Comparison of ENCODE assay signal across 8 mouse cellular contexts in the genomic region with DNA sequence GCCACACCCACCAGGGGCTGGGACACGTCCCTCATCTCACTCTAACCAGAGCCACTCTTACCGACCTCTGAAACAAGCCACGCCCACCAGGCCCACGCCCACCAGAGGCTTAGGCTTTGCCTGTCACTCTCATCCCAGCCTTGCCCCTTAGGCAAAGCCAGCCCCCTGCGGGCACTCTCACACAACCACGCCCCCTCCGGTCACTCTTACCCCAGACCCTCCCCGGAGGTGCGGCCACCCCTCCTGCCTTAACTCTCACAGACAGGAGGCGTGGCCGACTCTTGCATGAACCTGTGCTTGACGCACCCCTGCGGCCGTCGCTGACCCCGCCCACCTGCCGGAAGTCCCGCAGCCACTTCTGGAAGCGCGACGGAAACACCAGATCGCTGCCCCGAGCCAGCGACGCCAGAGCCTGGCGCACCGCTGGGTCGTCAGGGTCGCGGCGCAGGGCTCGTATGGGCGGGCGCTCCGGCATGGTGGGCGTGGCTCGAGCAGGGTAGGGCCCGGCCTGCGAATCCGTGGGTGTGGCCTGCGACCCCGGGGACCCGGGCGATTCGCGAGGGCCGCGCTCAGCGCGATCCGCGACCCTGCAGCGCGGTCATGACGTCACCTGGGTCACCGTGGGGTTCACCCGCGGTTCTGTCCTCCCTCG. TPM values are rescaled to one million over a fixed set of nuclear protein-coding genes. Genes with fewer than 3 reads are reported as not detected.
A peak's percentile ranks its signal among the peaks of the same experiment; 100 is the strongest.
DNase-seq lines count a peak whose midpoint lies in the region; ATAC-seq lines count a peak whose summit lies in the region.

No protein-coding gene starts in this region.

- ATAC-seq in inflammation-experienced regulatory T-cells, adult 6 months, result peak; percentile 38
- ATAC-seq in megakaryocyte-erythroid progenitor cell, adult 5-6 weeks (replicated peaks; ENCODE audit: low FRiP score, low TSS enrichment, poor library complexity, severe bottlenecking), result peak; percentile 60

- peak; percentile 96 for DNase-seq in adipocyte (ENCODE audit: low spot score)
- peak; percentile 97 for DNase-seq in embryo, embryonic 10 days (ENCODE audit: low spot score)
- peak; percentile 94 for DNase-seq in gastrocnemius, postnatal 10 days
- peak; percentile 93 to 99 for DNase-seq in left cerebral cortex, postnatal 10 days (ENCODE audit: extremely low spot score in 1 of 2, low spot score in 2 of 2)
- peak; percentile 91 for DNase-seq in right cerebral cortex, postnatal 25 days
- peak; percentile 99 for DNase-seq in yolk sac, embryonic 10.5 days (ENCODE audit: low spot score)

- intact Hi-C loops in left cerebral cortex, postnatal 10 days (cut with DNase I), result loop anchor here (5.0 kb wide), 1 partner anchor 49 kb away; no protein-coding TSS in a partner anchor

RNA-seq across cellular contexts. Expression of a gene that starts 53.7 kb away (rescaled TPM):
- 10 to 100 TPM; 90.6 to 95.7 TPM for total RNA-seq in gastrocnemius, postnatal 10 days (2021)
- polyA plus RNA-seq in inflammation-experienced regulatory T-cells, adult 6 months (2017; shearing (Covaris generic)), result 10 to 100 TPM; 12.6 to 23.4 (median 13.9) TPM
- 100 to 1,000 TPM; 106 to 120 TPM for total RNA-seq in left cerebral cortex, postnatal 10 days (2021)
- total RNA-seq in megakaryocyte-erythroid progenitor cell, adult 5-6 weeks (2014; fragmentation: Nextera tagmentation), result 46.3 and 63.5 TPM in 2 replicates
- total RNA-seq in megakaryocyte-erythroid progenitor cell, adult 5-6 weeks (2017), result 9.3 and 9.6 TPM in 2 replicates

Comparison
In these comparisons a context has a peak if more than half of its experiments do, and no peak if none do; other contexts are left out.
1. Peak in every context shown above with its lines: DNase-seq and ATAC-seq.